In the genomic region with DNA sequence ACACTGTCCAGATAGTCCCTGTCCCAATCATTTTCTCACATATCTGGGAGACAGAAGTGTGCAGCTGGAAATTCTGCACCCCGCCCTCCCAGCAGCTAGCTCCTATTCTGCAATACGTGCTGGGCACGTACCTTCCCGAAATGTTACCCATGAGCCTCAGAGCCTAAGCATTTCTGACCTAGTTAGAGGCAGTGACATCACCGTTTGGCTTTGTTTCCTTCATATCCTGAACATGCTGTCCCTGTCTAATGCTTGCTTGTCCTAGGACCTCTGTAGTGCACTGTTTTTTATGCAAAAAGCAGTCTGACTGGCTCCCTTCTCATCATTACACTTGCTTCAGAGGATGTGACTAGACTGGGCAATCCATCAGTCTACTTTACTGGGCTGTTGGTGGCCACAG, we compare ENCODE assay signal across 11 mouse cellular contexts. TPM values are rescaled to one million over a fixed set of nuclear protein-coding genes. Genes with fewer than 3 reads are reported as not detected.
DNase-seq lines count a peak whose midpoint lies in the region; ATAC-seq and TF ChIP-seq lines count a peak whose summit lies in the region.
"Had no signal": no experiment of that assay in that cellular context is flagged by ENCODE, and none has a peak within 500 bp of the region (broad histone marks: within the 10 kb centered on the region; RNA-seq: fewer than 3 reads in every experiment).

No protein-coding gene starts in this region.

- no peak overlapping the region for H3K4me3 ChIP-seq in hindbrain, postnatal 0 days (ENCODE audit: low read length)
- H3K4me3 ChIP-seq in hindbrain, embryonic 10.5 days = no peak overlapping the region
- no peak overlapping the region for H3K4me3 ChIP-seq in intestine, embryonic 15.5 days (replicated peaks)
- no peak overlapping the region for H3K4me3 ChIP-seq in kidney, embryonic 14.5 days (ENCODE audit: low read length)
- H3K4me3 ChIP-seq: megakaryocyte, embryonic 14.5 days had no signal

- no peak overlapping the region for H3K9ac ChIP-seq in hindbrain, postnatal 0 days (replicated peaks; ENCODE audit: low read length)
- no peak overlapping the region for H3K9ac ChIP-seq in intestine, embryonic 15.5 days
- H3K9ac ChIP-seq in kidney, embryonic 14.5 days (ENCODE audit: low read depth, low read length) = no peak overlapping the region

- 66% methylated on average over 5 of the region's 5 CpGs for WGBS in hindbrain, postnatal 0 days
- 92% methylated on average over 5 of the region's 5 CpGs for WGBS in hindbrain, embryonic 10.5 days
- 77% methylated on average over 5 of the region's 5 CpGs for WGBS in intestine, embryonic 15.5 days
- 74% methylated on average over 5 of the region's 5 CpGs for WGBS in kidney, embryonic 14.5 days

- no peaks in the 10 kb centered on the region for H3K27me3 ChIP-seq in hindbrain, postnatal 0 days (ENCODE audit: insufficient read depth, low read length)
- no peaks in the 10 kb centered on the region for H3K27me3 ChIP-seq in hindbrain, embryonic 10.5 days (ENCODE audit: insufficient read depth, poor library complexity, severe bottlenecking)
- H3K27me3 ChIP-seq in intestine, embryonic 15.5 days (replicated peaks) = no peaks in the 10 kb centered on the region
- H3K27me3 ChIP-seq in kidney, embryonic 14.5 days (ENCODE audit: control insufficient read depth, insufficient read depth, low read length) = no peaks in the 10 kb centered on the region
- H3K27me3 ChIP-seq: megakaryocyte, embryonic 14.5 days; Patski had no signal

- 0 out of 2 replicates have a peak, but pooled peaks cover 3% of the 10 kb centered on the region for H3K4me1 ChIP-seq in hindbrain, postnatal 0 days (ENCODE audit: insufficient read depth, low read length)
- peaks cover 14% of the 10 kb centered on the region for H3K4me1 ChIP-seq in hindbrain, embryonic 10.5 days (replicated peaks)
- peaks cover 2% of the 10 kb centered on the region; the same call in 1 of the 2 replicates for H3K4me1 ChIP-seq in intestine, embryonic 15.5 days (replicated peaks)
- H3K4me1 ChIP-seq in kidney, embryonic 14.5 days (ENCODE audit: control insufficient read depth, insufficient read depth, low read length) = no peaks in the 10 kb centered on the region
- H3K4me1 ChIP-seq: megakaryocyte, embryonic 14.5 days had no signal

- H3K4me2 ChIP-seq in hindbrain, postnatal 0 days (ENCODE audit: low read depth, low read length) = no peak overlapping the region
- no peak overlapping the region for H3K4me2 ChIP-seq in intestine, embryonic 15.5 days (replicated peaks)
- H3K4me2 ChIP-seq in kidney, embryonic 14.5 days (replicated peaks; ENCODE audit: low read depth, low read length) = no peak overlapping the region

- ATAC-seq in hindbrain, postnatal 0 days = peak; percentile 84
- ATAC-seq in intestine, embryonic 15.5 days = no peak
- ATAC-seq in kidney, embryonic 14.5 days (ENCODE audit: low FRiP score, low TSS enrichment) = no peak
- ATAC-seq: Patski had no signal

- H3K36me3 ChIP-seq in hindbrain, postnatal 0 days (ENCODE audit: insufficient read depth, low read length) = no peaks in the 10 kb centered on the region
- H3K36me3 ChIP-seq in hindbrain, embryonic 10.5 days = no peaks in the 10 kb centered on the region
- H3K36me3 ChIP-seq in intestine, embryonic 15.5 days = no peaks in the 10 kb centered on the region
- no peaks in the 10 kb centered on the region for H3K36me3 ChIP-seq in kidney, embryonic 14.5 days (ENCODE audit: control insufficient read depth, insufficient read depth, low read length)

- DNase-seq in hindbrain, postnatal 0 days (ENCODE audit: low spot score) = peak; percentile 65
- DNase-seq in hindbrain, embryonic 10.5 days (ENCODE audit: low spot score) = no peak
- DNase-seq in NIH3T3 (ENCODE audit: low read depth) (peak; percentile 43), MN1 (ENCODE audit: low spot score) (no peak)
- DNase-seq in cerebellum, adult 11-12 months = peak; percentile 56
- peak; percentile 37 for DNase-seq in heart, postnatal 4 days

- H3K9me3 ChIP-seq in hindbrain, postnatal 0 days (ENCODE audit: low read length) = no peaks in the 10 kb centered on the region
- no peaks in the 10 kb centered on the region for H3K9me3 ChIP-seq in hindbrain, embryonic 10.5 days
- H3K9me3 ChIP-seq in intestine, embryonic 15.5 days = no peaks in the 10 kb centered on the region
- no peaks in the 10 kb centered on the region for H3K9me3 ChIP-seq in kidney, embryonic 14.5 days (ENCODE audit: control insufficient read depth, low read length)

- TF ChIP-seq CTCF in hindbrain, postnatal 0 days (IDR thresholded peaks at IDR 0.05; ENCODE audit: low read depth) = no peak

- 0 out of 2 replicates have a peak overlapping the region, but pooled peaks have one; percentile 5 for H3K27ac ChIP-seq in hindbrain, postnatal 0 days
- H3K27ac ChIP-seq in hindbrain, embryonic 10.5 days = no peak overlapping the region
- H3K27ac ChIP-seq in intestine, embryonic 15.5 days = no peak overlapping the region
- no peak overlapping the region for H3K27ac ChIP-seq in kidney, embryonic 14.5 days (ENCODE audit: low read depth, low read length)

RNA-seq across cellular contexts. Expression of gene Wdr95, which starts 38.5 kb away (rescaled TPM):
- not detected in 2 replicates for total RNA-seq in hindbrain, postnatal 0 days (2014; rRNA removed)
- polyA plus RNA-seq in hindbrain, postnatal 0 days (2015; fragmentation: Nextera tagmentation; extraction: Ambion mirVana) = 0.19 and 0.24 TPM in 2 replicates
- 0.08 TPM in 1 of 2 replicates, not detected in the other for polyA plus RNA-seq in hindbrain, embryonic 10.5 days (2016; fragmentation: Nextera tagmentation; extraction: Ambion mirVana)
- under 1 TPM in 1 of 2 experiments, not detected in 1; 0.14 TPM for total RNA-seq in heart, postnatal 4 days (2021)
- not detected in 2 replicates for polyA plus RNA-seq in intestine, embryonic 15.5 days (2015; fragmentation: Nextera tagmentation; extraction: Ambion mirVana)
- not detected in 2 replicates for polyA plus RNA-seq in kidney, embryonic 14.5 days (2014; fragmentation: Nextera tagmentation; extraction: Ambion mirVana)
- polyA plus RNA-seq: stomach, embryonic 14.5 days had no signal

Comparison
In these comparisons a context has a peak if more than half of its experiments do, and no peak if none do; other contexts are left out.
1. DNase-seq: peak in hindbrain, postnatal 0 days (single experiment), NIH3T3 (single experiment), cerebellum, adult 11-12 months (single experiment) and heart, postnatal 4 days (single experiment); none in hindbrain, embryonic 10.5 days (single experiment) and MN1 (single experiment).